Mouse (Mus musculus) layer of hippocampus, postnatal 25 days (tissue): Measurements from ENCODE around the gene Parm1. TPM values are rescaled to one million over a fixed set of nuclear protein-coding genes. Genes with fewer than 3 reads are reported as not detected.

Experiments used
- DNase-seq, 2 experiments: peaks; one replicate each; pipeline ENCODE4 v3.0.0; 2022; ENCODE audit warnings: mixed read lengths in 2 of 2, low spot score in 1 of 2; ENCODE audit errors: extremely low spot score in 1 of 2
- total RNA-seq, 2 experiments: library from RNA; stranded (reverse); gene quantifications; 2 replicates each; pipeline ENCODE4 v1.2.3; 2021

Gene Parm1
- total RNA-seq, 2 experiments from 2014 or later, result 43.2 to 47.1 TPM

DNA sequence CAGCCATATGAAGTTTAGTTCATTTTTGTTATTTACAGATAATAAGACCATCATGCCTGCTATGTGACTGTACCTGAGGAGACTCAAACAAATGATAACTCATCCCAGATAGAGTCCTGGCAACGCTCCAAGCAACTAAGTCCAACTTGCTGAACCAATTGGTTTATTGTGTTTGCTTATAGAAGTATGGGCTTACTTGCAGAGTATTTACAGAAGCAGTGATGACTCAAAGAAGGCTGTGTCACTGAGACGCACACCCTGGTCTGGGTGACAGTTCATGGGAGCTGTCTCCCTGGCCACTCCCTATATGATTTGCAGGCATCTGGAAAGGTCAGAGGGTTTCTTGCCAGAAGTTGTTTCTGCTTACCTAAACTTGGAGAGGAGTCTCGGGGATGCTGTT, 49.2 kb downstream of the Parm1 start:
- no peak for DNase-seq

DNA sequence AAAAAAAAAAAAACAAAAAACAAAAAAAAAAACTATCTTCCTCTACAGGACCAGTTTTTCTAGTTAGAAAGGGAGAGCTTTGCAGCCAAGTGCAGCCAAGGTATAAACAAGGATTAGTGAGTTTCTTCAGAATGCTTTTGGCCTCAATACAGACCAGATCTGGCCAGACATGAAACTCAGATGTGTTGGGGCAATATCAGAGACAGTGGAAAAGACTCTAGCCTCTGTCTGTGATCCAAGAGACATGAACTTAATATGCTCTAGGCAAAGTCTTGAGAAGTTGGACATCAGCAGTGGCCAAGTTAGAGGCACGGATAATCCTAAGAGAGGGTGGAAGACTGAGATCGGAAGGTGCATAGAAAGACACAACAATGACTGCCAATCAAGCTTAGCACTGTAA, 56.8 kb downstream of the Parm1 start:
- DNase-seq, result no peak

DNA sequence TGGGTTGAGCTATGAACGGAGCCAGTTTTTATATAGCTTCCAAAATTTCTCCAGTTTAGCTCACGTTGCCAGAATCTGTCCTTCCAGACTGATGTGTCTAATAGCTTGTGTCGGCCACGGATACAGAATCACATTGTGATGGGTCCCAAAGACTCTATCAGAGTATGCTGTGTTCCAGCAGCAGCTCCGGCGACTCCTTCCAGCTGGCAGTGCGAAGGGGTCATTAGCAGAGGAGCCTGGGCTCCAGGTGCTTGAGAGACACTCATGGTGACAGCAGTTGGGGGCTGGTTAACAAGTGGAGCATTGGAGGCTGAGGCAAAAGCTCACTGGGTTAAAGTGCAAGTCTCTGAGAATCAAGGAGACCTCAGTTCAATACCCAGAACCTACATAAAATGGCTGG, 61.5 kb downstream of the Parm1 start:
- no peak for DNase-seq

DNA sequence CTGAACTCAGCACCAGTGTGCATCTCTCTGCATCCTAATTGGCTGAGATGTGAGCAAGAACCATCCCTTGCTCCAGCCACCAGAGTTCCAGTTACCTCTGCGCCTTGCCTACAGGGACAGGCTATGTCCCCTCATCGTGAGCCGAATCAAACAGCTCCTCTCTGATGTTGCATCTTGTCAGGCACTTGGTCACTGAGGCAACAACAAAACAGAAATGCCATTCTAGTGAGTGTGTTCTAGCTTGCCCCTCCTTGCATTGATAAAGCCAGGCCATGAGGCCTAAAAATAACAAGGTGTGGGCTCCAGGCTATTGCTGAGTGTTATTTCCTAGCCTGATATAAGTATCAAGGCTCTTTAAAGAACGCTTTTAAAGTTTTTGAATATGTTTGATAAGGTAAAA, 64.4 kb downstream of the Parm1 start:
- no peak for DNase-seq

DNA sequence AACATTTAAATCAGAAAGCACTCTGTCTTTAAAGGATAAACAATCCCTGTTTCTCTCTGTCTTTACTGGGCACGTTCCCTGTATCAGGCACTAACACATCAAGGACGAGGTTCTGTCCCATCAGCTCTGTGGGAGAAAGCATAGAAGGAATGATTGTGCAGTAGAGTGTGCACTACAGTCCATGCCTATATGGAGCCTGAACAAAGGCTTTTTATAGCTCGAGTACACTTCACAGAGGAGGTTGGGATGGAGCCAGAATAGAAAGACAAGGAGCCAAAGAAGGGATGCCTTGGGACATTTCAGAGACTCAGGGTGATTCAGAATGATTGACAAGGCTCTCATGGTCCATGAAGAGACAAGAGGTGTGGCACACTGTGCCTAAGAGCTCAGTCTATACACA, 68.8 kb downstream of the Parm1 start:
- no peak for DNase-seq

DNA sequence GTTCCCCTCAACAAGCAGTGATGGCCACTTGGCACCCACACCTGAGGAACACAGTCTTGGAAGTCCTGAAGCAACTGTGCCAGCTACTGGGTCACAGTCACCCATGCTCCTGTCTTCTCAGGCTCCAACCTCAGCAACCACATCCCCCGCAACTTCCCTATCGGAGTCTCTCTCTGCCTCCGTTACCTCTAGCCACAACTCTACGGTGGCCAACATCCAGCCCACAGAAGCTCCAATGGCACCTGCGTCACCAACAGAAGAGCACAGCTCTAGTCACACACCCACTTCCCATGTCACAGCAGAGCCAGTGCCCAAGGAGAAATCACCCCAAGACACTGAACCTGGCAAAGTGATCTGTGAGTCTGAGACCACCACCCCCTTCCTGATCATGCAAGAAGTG, 76.7 kb downstream of the Parm1 start:
- DNase-seq, result no peak

DNA sequence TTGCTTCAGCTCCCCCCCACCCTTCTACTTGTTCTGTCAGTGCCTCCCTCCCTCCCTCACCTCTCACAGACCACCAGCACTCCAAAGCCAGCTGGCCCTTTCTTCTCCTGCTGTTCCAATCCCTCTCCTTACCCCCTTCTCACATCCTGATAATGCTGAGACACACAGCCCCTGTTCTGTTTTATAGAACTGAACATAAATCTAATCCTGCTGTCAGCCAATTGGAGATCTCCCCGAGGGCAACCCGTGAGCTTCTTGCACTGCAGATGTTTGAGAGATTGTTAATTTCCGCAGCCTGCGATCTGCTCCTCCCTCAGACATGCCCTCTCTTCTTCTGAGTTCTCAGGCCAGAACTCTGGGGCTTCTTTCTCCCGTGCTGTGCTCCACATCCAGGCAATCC, 79.8 kb downstream of the Parm1 start:
- DNase-seq, result no peak

DNA sequence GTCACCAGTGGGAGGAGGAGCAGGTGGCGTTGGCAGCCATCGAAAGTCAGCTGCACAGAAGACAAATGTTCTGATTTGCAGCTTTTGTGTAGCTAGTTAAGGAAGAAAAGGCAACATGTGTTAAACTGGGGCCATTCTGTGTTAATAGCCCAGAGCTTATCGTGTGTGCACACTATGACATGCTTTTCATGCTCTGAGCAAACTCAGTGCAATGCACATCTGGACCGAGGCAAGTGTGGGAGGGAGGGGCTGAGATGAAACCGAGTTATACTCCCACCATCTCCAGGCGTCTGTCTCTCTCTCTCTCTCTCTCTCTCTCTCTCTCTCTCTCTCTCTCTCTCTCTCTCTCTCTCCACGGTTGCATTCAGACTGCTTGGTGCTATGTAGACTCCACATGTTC, 82.4 kb downstream of the Parm1 start:
- DNase-seq, result no peak

DNA sequence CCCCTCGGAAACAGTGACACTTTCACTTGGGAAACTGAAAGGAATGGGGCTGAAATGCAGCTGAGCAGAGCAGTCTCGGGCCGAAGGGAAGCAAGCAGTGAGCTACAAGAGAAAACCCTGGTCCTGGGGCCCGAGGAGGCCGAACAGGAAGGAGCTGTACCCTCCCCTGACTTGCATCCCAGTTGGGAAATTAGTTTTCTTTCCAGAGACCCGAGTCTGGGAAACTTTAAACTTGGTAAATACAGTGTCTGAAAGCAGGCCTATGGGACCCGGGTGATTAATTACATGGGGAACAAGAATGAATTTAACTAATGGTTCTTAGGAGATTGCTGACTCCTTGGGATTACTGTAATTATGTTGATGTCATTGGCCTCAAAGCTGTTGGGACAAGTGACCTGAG, 85.9 kb downstream of the Parm1 start:
- DNase-seq, result no peak

DNA sequence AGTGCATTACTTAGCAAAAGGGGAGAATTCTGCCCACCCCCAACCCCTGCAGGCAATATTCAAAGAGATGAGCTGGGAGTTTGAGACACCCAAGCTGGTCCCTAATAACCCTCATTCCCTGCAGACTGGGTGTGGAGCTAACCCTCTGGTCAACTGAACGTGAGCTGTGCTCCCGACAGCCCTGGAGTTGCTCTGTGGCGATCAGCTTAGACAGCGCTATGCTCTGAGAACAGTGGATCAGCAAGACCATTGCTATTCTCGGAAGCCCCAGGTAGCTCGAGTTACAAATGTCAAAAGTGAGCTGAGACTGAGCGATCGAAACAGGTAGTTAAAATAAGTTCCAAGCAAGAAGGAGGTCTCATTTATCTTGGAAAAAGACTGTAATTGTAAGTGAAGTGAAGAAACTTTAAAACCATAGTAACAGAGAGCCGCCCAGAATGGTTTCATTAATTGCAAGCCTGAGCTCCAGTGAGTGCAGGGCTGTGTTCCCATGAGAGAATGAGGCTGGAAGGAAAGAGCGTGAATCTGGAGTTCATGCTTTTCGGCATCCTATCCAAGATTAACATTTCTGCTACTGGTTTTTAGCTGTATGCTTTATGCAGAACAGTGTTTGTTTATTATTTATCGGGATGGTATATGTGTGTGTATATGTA, 86.5 kb downstream of the Parm1 start:
- DNase-seq, result no peak

DNA sequence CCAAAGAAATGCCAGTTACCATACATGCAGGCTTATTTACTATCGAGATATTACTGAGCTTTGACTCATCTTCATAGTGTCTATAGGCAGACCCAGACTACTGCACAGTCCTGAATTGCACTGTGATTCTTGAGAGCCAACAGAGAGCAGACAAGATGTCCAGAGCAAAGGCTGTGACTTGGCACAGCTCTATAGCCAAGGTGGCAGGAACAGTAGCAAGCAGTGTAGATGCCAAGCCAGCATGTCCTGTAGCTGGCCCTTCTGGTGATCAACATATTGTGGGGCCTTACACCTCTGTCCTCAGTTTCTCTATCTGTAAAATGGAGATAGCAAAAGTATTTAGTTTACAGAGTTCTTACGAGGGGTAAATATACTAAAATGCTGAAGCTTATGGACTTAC, 89.8 kb downstream of the Parm1 start:
- no peak for DNase-seq

DNA sequence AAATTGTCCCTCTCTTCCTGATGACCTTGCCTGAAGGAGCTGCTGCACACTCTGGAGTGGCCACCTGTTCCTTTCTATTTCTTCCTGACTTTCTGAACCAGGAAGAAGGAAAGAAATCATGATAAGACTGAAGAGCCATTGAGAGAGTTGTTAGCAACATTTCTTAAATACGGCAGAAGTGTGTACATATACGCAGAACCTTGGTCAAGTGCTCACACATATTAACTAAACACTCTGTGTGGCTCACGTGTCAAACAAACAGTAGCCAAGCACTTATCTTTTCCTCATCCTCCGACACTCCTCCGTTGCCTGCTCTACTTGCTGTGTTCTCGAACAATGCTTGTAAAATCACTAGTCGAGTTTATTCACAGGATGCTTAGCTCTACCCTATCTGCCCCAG, 90.4 kb downstream of the Parm1 start:
- no peak for DNase-seq

DNA sequence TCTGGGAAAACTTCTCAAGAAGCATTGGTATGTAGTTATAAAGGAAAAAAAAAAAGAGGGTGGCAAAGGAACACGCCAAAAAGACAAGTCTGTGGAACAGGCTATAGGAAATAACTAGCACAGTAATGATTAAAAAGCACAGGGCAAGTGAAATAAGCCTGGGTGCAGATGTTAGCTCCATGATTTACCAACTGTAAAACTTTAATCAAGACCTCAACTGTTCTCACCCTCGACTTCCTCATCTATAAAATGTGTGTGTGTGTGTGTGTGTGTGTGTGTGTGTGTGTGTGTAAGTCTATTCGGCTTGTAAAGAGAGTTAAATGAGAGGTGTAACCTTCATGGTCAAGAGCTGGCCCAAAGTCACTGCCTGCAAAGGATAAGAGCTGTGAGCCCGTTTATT, 91.6 kb downstream of the Parm1 start:
- no peak for DNase-seq

DNA sequence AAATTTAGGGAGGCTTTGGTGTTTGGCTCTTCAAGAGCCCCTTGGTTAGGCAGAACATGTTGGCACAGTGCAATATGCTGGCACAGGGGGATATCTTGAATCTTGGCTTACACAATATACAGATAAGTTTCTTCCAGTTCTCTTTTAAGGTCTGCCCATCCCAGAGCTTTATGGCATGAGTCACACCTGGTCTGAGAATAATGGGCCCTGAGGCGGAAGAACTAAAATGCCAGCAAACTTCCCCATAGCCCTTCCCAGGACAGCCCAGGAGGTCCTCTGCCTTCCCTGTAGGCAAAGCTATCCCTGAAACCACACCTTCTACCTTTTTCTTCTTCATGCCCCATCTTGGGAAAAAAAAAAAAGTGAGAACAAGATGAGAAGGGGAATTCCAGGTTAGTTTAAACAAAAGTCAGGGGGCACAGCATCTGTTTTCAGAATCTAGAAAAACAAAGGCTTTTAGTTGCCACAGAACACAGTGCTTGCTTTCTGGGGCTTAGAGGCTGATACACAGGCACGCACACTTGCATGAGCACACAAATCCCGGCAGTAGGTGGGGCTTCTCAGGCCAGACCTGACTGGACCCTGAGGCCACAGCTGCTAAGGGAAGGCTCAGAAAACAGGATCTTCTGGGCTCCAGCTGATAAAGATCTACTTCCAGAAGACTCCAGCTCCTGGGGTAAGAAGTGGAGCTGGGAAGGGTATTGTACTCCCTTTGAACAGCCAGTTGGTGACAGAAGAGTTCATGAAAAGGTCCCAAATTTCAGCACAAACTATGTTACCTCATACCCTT, 92.3 kb downstream of the Parm1 start:
- DNase-seq, result no peak

DNA sequence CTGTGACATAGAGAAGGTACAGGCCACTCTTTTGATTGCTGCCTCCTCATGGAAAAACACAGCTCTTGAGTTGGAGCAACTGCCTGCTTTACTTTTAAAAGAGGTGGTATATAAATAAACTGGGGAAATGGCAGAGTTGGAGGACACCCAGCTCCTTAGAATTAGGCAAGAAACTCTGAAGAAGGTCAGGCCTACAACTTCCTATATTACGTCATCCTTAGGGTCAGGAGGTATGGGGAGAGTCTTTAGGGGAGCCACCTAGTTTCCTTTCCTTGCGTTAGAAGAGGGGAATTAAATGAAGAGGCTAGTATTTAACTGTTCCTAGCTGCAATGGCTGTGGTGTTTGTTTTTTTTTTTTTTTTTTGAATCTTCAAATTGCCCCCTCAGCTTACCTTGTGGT, 93.1 kb downstream of the Parm1 start:
- no peak for DNase-seq

DNA sequence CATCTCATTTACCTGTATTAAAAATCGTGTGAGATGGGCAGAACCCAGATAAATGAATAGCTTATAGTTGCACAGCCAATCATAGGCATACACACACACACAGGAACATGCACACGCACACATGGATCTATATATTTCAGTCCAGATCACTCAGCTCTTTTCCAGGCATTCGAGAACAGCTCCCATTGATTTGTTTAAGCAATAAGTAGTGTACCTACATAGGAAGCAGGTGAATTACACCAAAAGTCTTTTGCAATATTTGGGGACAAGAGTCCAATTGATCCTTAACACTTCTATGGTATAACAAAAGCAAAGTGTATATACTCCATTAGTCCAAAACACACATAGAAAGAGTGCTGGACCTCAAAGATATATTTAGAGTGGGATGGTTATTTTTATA, 94.2 kb downstream of the Parm1 start:
- DNase-seq, result no peak

DNA sequence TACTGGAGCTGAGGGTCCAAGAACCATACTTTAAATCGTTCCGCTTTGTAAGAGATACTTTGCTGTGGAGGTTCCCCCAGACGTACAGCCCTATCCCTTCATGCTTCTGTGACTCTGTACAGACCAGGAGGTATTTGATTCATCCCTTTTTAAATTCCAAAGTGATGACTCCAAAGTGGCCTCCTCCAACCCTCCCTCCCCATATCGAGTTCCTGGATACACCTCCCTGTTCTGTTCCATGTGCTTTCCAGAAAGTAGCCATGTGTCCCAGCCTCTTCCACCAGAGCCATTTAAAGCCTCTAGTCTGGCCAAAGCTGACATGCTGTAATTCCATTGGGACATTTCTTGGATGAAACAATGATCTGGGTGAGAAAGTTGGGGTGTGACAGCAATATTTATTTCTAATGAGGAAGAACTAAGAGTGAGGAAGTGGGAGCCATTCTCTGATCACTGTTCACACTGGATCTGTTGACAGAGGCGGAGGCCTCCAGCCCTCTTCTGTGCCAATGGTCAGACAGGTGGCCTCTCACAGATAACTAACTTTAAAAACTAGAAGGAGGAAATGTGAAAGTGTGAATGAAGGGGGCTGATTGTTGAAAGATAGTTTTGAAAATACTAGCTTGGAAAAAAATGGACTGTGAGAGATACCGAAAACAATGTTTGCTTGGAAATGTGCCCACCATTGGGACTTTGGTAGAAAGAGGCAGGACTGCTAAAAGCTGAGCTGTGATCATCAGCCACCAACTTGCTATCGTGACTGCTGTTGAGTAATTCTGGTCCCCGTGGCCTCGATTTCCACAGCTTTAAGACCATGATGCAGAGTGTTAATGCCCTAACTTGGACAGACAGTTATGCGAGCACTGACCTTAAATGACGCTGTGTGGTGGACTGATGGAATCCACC, 100.2 kb downstream of the Parm1 start:
- no peak for DNase-seq

DNA sequence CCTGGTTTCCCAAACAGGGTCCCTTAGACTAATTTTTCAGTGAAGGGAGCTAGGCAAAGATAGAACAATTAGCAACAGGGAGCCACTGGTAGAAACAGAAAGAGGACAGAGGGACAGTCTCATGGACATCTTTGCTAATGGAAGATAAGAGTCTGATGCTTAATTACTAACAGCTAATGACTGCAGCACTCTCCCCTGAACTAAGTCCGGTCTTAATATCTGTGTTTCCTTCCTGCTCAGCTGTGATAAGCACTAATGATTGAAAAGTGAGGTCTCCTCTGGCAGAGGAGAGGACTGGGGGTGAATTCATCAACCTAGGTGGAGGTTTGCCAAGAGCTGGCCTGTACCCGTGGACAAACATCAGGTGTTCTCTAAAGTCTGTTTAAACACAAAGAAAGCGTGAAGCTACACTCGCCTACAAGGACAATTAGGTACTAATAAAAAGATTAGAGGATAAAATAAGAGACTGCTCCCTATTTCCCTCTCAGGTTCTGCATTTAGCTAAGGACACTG, 101.3 kb downstream of the Parm1 start:
- no peak for DNase-seq

DNA sequence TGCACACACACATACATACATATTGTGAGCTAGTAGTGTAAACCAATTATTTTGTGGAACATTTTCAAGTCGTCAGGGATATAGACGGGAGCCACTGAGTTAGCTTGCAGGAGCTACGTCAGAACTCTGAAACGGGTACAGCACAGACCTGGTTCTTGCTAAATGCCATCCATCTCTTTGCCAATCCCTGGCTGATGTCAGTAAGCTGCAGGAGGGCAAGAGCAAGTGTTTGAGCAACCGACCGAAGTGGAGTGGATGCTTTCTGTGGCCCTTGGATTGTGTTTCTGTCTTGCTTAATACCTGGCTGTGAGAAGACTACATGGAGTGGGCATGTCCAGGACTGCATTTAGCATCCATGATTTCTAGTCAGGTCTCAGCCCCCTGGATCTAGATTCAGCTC, 103.8 kb downstream of the Parm1 start:
- no peak for DNase-seq

DNA sequence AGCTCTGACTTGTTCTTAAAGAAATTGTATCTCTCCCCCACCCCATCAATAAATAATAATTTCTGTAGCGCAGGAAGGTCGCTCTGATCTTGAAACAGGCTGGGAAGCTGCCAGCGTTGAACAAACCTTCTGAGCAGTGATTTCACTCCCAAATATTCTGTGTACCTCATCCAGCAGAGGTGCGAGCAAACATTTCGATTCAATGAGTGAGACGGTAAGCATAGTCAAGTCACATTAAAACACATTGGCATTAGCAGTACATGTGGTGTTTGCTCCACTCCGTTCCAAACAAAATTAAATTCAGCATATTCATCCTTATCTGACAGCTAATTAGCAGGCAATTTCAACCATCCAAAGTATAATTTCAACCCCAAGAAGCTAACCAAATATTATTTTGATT, 109.4 kb downstream of the Parm1 start:
- no peak for DNase-seq

DNA sequence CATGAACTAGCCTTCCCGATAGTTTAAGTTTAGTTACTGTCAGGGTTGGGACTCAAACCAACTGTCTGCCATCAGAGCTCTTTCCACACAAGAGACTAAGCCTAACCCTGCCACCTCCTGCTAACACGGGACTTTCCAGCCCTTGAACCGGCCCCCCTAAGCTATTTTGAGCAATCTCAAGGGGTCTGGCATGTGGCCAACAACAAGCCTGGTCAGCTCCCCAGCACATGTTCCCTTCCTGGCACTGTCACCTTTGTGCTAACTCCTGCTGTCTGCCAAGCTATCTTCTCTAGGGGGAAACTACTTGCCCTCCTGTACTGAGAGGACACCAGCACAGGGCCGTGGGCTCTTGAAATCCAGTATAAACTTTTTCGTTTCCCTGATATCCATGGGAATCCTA, 112.1 kb downstream of the Parm1 start:
- no peak for DNase-seq
